Mouse (Mus musculus) cerebellum, postnatal 36 days (tissue): ENCODE results near the gene Tnpo3.

Experiments
- DNase-seq, 2 experiments: peaks; one replicate each; pipeline ENCODE4 v3.0.0; 2021 to 2022; ENCODE audit warnings: mixed read lengths in 2 of 2

The Tnpo3 gene

DNA sequence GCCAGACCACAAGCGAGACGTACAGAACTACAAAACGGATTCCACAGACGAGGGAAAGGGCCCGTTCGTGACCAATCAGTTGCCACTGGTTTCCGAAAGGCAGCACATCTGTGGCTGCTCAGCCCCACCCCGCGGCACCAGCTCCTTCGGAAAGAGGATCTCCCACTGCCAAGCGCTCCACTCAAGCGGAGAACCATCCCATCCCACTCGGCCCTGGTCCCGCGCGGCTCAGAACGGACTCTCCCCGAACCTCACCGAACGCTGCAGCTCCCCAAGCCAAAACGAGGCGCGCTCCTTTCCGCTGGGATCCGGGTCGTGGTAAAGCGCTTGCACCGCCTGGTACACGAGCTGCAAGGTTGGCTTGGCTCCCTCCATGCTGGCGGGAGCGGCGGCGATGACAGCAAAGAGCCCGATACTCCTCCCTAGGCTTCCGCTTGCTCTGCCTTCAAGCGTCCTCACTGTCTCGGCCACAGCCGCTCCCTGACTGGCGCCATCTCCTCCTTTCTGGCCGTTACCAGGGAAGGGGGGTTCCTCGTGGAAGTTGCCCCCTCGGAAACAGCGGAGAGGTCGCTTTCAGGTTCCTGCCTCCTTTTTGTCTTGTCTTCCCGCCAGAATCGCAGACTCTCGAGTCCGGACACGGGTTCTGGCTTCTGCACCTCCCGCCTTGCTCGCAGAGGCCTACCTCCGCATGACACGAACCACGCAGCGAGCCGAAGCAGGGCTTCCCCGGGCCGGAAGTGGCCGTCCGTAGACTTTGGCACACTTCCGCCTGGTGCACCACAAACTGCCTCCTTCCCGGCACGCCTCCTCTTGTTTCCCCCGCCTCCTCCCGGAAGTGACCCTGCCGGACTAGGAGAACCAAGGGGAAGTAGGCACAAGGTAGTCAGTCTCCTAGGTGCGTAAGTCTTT, at the start of gene Tnpo3:
Gene Tnpo3, minus strand, starts transcription at position 777 of the 909 bp plus-strand sequence.
- DNase-seq = peak; percentile 93

DNA sequence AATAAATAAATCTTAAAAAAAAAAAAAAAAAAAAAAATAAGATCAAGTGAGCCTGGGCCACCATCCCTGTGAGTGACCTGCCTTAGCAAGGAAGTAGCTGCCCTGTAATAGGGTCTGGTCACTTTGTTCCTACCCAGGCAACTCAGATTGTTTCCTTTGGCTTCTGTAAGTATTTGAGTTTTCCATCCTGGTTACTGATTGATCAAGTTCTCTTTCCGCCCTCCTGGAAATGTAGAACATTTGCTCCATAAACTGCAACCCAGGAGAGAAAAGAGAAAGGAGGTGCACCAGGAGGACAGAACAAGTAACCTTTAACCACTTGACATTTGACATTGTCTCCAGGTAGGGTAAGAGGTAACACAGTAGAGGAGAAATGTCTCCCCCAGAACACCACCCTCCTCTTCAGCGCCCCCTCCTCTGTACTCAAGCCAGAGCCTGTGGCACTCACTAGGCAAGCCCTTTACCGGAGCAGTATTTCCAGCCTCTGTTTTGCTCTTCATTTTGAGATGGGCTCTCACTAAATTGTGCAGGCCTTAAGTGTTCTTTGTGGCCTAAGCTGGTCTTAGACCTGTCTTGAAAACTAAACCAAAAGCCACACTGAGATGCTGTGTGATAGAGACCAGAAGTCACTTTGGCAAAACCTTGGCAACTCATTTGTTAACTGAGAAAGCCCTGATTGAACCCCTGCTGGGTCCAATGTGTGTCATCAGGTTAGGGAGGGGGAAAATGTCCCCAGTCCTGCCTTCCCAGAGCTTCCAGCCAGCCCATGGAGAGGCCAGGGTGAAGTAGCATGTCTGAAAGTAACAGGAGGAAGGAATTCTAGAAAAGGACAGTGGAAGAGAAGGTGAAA, 49.2 kb upstream of the Tnpo3 start:
- no peak for DNase-seq

DNA sequence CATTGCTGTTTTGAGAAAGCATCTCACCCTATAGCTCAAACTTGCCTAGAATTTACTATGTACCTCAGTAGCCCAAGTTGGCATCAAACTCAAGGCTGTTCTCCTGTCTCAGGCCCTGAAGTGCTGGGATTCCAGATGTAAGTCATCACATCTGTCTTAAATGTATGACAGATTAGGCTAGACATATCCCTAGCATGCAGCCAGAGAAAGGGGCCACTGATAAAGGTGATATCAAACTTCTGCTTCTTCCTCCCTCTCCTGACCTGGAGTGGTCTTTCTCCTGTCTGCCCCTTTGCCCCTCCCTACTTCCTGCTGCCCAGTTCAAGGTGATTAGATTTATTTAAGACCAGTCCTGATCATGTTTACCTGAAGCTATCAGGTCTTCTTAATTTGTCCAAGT, 43.6 kb upstream of the Tnpo3 start:
- DNase-seq = no peak

DNA sequence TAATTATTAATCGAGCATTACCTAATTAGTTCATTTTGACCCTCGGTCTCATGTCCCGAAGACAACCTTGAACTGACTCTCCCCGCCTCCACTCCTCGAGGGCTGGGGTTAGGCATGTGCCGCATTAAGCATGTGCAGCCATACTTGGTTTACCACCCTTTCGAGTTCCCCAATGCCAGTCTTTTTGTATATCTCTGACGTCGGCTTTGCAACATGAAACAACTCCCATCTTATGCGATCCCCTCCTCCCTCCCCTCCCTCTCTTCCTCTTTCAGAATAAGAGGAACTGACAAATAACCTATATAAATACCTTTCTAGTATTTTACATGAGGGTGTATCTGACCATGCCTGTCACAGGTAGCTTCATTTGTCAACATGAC, 40.5 kb upstream of the Tnpo3 start:
- no peak for DNase-seq

DNA sequence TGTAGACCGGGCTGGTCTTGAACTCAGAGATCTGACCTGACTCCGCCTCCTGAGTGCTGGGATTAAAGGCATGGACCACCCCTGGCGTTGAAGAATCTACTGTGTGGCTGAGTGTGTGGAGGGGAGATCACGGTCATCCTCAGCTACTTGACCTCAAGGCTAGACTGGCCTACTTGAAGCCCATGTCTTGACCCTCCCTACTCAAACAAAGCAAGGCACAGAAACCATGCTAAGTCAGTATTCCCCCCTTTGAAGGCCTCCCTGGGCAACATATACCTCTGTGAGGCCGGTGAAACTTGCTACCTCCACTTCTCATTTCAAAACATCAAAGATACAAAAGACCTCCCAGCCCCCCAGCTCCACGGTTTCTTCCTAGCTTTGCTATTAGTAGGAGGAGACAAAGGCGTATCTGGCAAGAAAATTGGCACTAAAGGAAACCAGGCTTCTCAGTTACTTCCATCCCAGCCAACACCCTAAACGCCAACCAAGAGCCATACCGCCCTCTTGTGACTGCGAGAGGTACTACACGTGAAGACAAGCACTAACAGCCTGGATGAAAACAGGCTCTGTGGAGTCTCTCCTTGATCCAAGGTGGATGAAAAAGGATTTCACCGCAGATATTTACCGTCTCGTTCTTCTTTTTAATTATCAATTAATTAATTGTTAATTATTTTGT, 39.9 kb upstream of the Tnpo3 start:
- DNase-seq = peak; percentile 82 to 91

DNA sequence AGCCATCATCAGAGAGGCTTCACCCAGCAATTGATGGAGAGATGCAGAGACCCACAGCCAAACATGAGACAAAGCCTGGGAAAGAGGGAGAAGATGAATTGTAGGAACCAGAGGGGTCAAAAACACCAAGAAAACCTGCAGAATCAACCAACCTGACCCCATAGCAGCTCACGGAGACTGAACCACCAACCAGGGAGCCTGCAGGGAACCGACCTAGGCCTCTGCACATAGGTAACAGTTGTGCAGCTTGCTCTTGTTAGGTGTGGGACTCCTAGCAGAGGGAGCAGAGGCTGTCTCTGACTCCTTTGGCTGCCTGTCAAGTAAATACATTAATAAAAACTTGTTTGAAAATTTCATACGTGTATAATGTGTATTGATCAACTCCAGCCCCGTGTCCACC, 32.1 kb upstream of the Tnpo3 start:
- DNase-seq = no peak

DNA sequence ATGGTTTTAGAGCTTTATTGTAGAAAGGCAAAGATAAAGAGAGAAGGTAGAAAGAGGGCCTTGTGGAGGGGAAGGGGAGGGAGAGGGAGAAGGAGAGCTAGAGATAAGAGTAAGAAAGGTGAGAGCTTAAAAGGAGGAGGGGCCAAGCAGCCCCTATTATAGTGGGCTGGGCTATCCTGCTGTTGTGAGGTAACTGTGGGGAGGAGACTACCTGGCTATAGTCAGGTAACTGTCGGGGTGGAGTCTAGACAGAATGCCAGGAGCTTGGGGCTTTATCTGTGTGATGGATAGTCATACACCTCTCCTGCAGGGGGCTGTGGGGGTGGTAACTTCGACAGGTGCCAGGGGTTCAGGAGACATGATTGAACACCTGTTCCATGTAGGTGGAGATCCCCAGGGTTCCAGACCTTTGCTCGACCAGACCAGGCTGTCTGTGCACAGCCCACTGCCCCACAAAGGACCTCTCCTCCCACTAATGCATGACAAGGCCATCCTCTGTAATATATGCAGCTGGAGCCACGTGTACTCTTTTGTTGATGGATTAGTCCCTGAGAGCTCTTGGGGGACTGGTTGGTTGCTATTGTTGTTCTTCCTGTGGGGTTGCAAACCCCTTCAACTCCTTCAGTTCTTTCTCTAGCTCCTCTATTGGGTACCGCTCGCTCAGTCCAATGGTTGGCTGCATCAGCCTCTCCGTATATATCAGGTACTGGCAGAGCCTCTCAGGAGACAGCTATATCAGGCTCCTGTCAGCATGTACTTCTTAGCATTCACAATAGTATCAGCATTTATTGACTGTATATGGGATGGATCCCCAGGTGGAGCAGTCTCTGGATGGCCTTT, 30.1 kb upstream of the Tnpo3 start:
- no peak for DNase-seq

DNA sequence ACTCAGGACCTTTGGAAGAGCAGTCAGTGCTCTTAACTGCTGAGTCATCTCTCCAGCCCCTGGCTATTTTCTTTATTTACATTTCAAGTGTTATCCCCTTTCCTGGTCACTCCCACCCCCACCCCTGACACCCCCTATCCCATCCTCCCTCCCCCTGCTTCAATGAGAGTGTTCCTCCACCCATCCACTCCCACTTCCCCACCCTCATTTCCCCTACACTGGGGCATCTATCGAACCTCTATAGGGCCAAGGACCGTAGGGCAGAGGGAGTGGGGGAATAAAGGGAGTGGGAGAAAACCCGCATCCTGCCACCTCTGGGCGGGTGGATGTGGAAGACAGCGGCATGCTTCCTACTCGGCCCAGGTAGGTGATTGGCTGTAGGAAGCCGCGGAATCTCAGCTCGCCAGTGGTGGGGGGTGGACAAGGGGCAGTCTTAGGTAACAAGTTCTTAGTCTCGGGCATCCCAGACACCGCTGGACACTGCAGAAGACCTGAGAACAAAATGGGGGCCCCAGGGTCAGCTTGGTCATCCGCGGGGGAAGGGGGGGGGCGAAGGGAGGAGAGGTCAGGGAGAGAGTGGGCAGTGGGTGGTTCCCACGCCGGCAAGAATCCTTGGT, 29.3 kb upstream of the Tnpo3 start:
- no peak for DNase-seq

DNA sequence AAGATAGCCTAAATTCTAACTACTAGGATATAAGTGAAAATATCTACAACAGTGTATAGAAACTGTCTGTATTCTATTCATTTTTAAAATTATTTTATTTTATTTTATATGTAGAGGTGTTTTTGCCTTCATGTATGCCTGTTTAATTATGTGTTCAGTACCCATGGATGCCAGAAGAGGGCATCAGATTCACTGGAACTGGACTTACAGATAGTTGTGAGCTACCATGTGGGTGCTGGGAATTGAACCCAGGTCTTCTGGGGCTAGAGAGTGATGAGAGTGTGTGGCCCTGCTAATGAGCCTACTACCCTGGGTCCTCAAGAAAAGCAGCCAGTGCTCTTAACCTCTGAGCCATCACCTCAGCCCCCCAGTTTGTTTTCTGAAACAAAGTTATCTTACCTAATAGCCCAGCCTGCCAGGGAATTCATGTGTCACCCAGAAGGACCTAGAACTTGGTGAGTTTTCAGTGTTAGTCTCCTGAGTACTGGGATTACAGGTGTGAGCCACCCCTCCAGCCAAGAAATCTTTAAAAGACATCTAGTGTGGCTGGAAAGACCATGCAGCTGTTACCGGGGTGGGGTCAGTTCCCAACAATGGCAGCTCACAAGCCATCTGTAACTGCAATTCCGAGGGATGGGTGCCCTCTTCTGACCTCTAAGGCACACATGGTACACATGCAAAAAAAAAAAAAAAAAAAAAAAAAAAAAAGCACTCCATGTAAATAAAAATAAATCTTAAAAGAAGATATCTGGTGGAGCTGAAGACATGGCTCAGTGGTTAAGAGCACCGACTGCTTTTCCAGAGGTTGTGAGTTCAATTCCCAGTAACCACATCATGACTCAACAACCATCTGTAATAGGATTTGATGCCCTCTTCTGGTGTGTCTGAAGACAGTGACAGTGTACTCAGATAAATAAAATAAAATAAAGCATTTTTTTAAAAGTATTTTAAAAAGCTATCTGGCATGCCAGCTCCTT, 28.0 kb upstream of the Tnpo3 start:
- DNase-seq = no peak

DNA sequence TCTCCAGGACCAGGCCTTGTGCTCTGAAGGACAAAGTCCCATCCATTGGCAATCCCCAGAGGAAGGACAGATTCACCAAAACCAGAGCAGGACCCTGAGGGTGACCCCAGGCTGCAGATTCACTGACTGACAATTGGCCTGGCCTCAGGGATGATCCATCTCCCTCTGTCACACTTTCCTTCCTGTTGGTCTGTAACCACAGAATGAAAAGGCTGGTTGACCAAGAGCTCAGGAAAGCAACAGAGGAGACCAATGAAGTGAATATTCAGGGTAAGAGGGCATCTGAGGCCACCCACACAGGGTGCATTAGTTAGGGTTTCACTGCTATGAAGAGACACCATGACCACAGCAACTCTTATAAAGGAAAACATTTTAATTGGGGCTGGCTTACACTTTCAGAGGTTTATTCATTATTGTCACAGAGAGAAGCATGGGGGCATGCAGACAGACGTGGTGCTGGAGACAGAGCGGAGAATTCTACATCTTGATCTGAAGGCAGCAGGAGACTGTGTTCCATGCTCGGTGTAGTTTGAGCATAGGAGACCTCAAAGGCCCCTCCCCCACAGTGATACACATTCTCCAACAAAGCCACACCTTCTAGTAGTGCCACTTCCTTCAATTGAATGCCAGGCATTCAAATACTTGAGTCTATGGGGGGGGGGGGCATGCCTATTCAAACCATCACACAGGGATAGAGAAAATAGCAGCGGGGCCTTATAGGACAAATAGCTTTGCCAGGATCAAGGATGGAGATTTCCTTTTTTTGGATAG, 26.8 kb upstream of the Tnpo3 start:
- DNase-seq = no peak

DNA sequence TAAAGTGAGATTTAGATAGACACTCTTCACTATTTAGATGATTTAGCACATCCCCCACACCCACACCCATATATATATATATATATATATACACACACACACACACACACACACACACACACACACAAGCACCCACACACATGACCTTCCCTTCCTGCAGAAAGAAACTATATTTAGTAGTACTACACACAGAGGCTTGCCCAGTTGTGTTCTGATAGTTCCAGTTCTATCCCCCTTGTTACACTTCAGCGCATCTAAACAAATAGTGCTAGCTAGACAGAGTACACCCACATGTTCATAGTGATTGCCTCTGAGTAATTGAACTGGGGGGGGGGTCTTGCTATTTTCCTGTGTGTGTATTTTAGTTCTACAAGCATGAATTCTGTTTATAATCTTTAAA, 24.9 kb upstream of the Tnpo3 start:
- DNase-seq = no peak

DNA sequence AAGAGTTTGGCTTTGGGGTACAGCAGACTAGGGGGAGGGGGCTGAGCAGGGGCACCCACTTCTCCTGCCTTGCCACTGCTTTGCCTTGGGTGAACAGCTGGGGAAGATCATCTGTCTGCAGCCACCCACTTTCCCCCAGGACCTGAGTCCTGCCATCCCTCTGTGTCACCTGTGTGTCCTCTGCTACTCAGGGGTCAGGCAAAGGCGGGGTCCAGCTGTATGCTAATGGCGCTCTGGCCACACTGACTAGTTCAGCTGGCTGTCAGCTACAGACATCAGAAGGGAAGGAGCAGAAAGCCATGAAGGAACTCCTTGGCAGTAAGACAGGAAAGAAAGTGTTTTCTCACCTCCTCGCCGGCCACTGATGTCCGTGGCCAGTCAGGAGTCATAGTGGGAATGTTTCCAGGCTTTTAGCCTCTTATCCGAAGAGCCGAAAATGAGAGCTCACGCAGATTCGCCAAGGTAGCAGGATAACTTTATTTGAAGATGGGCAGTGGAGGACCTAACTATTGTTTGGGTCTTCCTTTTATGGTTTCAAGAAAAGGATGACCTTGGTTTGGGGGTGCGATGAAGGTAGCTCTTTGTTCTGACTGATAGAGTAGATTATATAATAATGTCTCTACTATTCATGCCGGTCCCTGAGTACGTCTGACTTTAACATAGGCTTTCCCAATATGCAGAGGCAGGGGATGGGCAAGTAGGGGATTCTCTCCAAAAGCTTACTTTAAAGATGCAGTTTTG, 23.0 kb upstream of the Tnpo3 start:
- no peak for DNase-seq

DNA sequence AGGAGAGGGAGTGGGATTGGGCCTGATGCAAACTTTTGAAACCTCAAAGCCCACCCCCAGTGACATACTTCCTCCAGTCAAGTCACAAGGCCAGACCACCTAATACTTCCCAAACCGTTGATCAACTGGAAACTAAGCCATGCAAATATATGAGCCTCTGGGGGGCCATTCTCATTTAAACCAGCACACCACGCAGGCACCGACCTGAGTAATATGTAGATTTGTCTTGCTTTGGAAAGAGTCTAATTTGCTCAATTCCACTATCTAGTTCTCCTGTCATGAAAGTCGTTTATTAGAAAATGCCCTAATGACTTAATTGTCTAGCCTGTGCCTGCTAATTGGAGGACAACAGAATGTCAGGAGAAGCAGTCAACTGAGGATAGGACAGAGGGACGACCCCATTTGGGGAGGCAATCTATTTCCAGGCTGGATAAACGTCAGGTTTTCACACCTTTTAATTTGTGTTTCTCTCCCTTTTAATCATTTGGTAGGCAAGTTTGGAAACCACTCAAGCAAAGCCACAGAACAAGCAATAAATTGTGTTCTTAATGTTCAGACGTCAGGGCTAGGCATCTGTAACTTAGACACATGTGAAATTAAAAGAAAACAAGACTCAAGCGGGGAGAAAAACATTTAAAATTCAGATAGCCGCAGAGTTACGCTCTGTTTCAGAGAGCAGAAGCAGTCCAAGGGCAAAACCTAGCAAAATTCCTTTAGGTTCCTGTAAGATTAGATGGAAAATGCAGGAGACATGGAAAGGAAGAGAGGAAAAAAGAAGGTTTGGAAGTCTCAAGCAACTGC, 22.3 kb upstream of the Tnpo3 start:
- no peak for DNase-seq

DNA sequence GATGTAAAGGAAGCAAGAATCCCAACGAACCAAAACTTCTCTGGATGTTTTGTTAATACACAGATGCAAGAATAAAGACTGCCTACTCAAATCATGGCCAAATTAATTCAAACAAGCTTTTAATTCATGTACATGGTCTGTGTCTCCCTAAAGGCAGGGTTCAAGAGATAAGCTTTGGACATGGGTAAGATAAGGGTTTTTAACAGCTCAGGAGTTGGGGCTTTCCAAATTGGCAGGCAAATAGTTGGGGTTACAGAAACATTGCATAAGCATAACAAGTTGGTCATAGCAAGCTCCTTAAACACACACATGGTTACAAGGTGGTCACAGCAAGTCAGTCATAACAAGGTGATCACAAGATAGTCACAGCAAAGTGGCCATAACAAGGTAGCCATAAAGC, 20.5 kb upstream of the Tnpo3 start:
- no peak for DNase-seq

DNA sequence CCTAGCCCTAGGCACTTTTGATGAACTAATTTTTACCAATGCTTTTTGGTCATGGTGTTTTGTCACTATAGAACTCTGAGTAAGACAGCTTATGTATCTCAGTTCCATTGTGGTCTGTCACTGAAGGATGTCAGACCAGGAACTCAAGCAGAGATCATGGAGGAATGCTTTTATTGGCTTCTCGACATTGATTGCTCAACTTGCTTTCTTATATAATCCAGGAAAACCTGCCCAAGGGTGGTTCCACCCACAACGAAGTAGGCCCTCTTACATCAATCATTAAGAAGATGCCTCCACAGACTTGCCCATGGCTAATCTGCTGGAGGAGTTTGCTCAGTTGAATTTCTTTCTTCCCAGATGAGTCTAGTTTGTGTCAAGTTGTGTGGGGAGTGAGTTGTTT, 18.1 kb upstream of the Tnpo3 start:
- DNase-seq = no peak

DNA sequence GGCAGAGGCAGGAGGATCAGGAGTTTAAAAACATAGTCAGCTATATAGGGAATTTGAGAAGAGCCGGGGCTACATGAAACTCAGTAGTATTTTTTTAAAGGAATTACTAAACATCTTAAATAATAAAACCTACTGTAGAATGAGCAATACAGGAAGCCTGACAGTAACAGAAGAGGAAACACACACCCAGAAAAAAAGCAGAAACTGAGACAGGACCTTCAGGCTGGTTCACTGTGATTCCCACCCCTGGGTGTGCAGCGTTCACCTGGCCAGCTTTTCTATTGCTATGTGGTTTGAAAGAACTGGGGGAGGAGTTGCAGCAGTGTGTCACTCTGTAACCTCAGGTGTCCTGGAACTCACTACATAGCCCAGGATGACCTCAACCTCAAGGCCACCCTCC, 14.2 kb upstream of the Tnpo3 start:
- DNase-seq = no peak

DNA sequence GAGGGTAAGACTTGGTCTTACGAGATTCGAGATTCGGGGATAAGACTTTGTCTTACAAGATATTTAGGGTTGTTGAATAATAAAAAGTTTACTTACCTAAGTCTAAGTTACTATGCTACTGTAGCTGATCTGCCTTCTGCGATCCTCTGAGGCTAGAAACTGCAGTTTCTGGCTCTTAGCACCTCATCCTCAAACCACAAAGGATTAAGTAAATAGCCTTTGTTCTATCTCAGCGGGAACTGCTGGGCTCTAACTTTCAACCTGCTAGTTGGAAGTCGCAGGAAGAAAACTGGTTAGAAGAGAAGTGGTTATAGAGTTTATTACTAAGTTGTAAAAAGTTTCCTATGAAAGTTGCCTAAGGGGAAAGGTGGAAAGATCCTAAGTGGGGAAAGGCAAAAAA, 12.6 kb upstream of the Tnpo3 start:
- no peak for DNase-seq

DNA sequence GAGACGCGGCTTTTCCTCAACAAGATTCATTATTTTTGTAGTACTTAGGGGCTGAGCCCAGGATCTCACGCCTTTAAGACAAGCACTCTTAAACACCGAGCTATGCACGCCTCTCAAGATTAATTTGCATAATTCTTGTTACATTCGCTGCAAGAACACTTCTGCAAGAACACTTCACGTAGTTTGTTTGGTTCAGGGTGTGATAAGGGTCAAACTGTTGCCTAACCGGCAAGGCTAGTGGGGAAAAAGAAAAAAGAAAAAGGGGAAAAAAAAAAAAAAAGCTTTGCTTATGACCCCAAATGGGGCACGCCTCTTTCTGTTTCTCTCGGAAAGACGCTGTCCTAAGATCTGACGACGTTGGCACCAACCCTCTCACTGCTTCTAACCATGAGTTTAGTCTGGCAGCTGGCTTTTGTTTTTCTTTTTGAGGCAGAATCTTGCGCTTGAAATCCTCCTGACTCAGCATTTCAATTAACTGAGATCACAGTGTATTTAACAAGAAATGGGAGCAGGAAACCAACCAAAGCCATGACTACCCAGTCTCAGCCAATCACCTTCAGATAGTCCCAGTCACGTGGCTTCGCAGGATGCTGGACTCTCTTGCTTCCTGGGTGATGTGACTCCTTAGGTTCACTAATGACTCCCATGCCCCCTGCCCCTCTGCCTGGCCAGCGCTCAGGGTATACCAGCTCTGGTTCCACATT, 11.3 kb upstream of the Tnpo3 start:
- DNase-seq = no peak
